Mouse (Mus musculus) megakaryocyte-erythroid progenitor cell, adult 5-6 weeks (primary cell): ENCODE measurements around the gene Rdh1. TPM values are rescaled to one million over a fixed set of nuclear protein-coding genes. Genes with fewer than 3 reads are reported as not detected.
"Not testable (repeated sequence)": the region's sequence is repeated elsewhere in the genome, so short reads cannot be mapped to it uniquely, and the experiment has no call there.

Source experiments
- ATAC-seq: replicated peaks from 2 replicates; pipeline ENCODE4 v1.8.0; 2016; ENCODE audit warnings: mild to moderate bottlenecking, inconsistent platforms; ENCODE audit not compliant: severe bottlenecking, poor library complexity, low FRiP score, low TSS enrichment
- total RNA-seq, 2 experiments: library from RNA; stranded (forward) in 1 of 2; stranded (reverse) in 1 of 2; fragments of 200-1000, 215-1000 nt in 1 of 2; fragments of >200 nt in 1 of 2; fragmentation: Nextera tagmentation in 1 of 2; gene quantifications; 2 replicates each; pipeline ENCODE4 v1.2.3; 2014 to 2017

Gene Rdh1
- total RNA-seq, 2 experiments from 2014 or later: 0.05 to 0.24 TPM

DNA sequence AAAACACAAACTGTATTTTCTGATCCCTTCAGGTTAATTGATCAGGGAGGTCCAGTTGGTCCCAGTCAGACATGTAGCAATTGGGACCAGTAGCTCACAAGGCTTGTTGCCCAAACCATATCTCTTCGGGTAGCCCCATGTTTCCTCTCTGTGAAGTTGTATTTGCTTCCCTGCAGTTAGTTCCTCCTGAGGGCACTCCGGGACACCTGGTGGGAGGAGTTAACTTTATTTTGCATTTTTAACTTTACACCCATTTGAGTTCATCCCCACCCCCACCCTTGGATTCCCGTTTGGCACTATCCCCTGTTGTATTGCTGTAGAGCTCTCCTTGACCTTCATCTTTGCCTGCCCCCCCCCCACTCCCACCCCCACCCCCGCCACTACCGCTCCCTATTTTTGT is 13.6 kb upstream of the Rdh1 start:
- no peak for ATAC-seq

DNA sequence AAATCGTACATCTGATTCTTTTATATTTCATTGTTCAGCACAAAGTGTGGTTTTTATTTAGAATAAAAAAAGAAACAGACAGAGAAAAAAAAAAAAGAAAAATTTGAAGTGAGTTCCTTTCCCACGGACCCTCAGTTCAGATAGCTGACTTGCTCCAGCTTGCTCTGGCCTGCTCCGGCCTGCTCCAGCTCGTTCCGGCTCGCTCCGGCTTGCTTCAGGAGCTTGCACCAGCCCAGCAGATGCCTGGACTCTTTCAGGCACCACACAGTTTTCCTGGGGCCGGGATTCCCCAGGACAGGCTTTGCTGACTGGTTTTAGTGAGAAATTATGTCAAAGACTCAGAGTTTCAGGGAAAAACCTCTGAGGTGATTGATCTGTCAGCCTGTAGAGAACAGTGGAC is 12.3 kb upstream of the Rdh1 start:
- no peak for ATAC-seq

DNA sequence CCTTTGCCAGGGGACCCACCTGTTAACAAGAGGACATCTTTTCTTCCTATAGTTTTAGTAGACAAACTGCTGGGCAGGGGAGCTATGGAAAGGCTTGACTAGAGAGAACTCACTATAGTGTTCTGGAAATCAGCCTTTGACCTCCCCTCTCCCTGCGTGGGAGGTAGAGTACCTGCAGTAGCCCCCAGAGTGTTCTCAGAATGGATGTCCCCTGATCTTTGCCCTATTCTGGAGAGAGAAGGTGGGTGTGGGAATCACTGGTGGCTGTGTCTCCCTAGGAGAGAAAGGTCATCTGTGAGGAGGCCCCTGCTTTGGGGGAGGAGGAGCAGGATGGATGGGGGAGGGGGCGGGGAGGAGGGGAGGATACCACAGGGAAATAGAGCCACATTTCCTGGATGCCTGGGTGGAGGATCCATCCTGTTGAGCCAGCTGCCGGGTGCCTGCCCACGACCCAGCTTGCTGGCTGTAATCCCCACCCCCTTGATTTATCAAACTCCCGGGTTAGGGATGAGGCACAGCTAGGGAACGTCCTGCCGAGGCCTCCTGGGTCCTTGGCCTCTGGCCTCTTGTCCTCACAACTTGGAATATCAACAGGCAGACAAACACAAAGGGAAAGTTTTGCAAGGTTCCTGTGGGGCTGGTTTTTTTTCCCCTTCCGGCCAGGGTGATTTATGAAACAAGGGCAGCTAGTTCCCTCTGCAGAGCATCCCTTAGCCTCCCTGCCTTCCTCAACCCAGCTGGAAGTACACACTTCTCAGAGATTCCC is 10.5 kb upstream of the Rdh1 start:
- no peak for ATAC-seq

DNA sequence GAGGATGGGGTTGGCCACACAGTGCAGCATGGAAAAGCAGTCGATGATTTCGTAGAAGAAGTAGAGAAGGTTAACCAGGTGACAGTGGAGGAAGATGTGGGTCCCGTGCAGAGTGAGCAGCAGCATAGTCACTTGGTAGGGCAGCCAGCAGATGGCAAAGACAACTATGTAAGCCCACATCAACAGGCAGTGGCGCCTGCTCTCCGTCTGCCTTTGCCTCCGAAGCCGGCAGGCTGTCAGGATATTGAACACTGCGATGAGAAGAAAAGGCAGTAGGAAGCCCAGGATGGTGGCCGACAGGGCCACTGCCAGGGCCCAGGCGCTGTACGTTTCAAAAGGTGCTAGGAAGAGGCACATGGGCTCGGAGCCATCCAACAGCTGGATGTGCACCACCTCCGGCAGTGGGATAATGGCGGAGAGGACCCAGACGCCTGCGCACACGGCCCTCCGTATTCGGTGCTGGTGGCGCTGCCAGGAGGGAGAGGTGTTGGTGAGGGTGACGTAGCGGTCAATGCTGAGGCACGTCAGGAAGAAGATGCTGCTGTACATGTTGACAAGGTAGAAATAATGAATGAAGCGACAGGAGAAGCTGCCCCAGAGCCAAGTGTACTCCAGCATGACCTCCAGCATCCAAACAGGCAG is 9.3 kb upstream of the Rdh1 start:
- no peak for ATAC-seq

DNA sequence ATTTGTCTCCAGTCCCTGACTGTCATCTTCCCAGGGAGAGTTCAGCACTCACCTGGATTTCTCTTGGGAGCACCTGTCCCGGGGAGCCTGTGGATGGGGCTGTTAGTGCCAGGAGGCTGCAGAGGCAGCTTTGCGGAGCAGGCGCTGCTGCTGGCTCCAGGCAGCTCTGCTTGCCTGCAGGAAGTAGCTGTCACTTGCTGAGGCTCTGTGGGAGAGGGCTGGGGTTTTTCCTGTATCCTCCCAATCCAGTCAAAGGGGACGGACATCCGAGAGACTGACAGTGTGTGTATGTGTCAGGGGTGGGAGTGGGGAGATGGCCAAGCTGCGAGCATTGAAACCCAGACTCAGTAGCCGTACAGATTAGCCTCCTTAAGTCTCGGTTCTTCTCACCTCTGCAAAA is 8.0 kb upstream of the Rdh1 start, which contains the start of gene Gpr182:
Gene Gpr182, minus strand, starts transcription at position 185 of the 400 bp plus-strand sequence.
- no peak for ATAC-seq

DNA sequence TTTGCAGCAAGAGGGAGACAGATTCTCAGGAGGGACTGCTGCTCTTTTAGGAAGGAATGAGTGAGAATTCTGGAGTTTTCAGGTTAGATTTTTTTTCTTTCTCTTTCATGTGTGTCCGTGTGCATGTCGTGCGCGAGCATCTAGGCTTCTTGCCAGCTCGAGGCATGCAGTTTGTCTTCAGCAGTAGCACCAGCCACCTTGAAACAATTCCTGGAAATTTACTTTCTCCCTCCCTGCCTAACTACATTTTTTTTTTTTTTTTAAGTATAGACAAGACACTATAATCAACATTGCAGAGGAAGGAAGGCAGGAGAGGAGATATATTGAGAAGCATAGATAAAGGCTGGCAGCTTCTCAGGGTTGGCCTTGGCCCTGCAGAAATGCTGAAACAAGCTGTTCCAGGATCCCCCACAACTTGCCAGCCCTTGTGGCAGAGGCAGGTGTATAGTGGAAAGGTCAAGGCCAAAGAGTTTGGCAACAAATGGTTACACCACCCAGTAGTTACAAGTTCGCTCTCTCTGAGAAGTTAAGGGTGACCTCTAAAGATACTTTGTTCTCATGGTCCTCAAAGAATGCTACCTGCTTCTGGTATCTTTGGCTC is 4.9 kb upstream of the Rdh1 start:
- ATAC-seq: no peak

DNA sequence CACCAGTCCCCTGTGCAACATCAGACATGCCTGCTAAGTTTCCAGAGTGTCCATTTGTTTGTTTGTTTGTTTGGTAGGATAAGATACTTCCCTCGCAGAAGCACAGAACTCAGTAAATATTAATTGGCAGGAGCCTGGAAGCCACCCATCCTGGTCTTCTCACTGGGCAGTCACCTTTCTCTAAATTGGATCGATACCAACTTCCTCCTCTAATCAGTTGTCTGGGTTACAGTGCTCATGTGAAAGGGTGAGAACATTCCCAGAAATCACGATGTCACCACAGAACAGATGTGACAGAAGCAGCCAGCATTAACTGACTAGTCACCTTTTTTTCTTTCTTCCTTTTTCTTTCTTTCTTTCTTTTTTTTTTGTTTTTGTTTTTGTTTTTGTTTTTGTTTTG is 4.3 kb upstream of the Rdh1 start:
- ATAC-seq: no peak

DNA sequence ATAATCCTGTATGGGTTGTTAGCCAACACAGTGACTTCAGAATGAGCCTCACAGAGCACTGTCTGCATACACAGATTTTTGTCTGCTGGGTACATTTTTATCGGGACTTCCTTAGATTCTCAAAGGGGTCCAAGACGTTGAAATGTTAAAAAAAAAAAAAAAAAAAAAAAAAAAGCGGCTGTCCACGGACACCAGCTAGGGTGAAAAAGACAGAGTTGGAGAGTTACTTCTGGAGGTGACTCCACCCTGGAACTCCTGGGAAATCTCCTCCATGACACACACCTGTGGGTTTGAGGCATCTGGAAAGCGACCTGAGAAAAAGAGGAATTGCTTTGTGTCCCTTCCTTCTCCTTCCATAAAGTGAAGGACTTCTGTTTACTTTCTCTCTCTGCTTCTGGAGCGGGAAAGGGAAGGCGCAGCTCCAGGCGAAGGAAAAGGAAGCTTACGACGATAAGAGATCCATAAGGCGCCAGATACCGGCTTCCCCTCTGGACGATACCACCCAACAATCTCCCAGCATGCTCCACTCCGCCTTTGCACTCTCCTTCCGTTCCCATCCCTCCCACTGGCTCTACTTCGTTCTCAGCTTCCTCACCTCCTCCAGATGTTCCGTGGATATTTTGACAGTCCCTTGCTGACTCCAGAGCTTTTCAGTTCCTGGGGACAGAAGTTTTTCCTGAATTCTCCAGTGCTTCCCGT is 3.6 kb upstream of the Rdh1 start:
- ATAC-seq: no peak

DNA sequence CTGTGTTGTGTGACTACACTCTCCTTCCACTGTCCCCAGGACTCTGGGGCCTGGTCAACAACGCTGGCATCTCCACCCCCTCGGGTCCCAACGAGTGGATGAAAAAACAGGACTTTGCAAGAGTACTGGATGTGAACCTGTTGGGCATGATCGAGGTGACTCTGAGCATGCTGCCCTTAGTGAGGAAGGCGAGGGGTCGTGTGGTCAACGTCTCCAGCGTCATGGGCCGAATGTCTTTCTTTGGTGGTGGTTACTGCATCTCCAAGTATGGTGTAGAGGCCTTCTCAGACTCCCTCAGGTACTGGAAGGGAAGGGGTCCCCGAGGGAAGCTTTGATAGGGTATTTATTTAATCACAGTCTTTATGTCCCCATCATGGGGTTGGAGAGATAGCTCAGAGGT is 3.4 kb downstream of the Rdh1 start:
- not testable (repeated sequence) for ATAC-seq

DNA sequence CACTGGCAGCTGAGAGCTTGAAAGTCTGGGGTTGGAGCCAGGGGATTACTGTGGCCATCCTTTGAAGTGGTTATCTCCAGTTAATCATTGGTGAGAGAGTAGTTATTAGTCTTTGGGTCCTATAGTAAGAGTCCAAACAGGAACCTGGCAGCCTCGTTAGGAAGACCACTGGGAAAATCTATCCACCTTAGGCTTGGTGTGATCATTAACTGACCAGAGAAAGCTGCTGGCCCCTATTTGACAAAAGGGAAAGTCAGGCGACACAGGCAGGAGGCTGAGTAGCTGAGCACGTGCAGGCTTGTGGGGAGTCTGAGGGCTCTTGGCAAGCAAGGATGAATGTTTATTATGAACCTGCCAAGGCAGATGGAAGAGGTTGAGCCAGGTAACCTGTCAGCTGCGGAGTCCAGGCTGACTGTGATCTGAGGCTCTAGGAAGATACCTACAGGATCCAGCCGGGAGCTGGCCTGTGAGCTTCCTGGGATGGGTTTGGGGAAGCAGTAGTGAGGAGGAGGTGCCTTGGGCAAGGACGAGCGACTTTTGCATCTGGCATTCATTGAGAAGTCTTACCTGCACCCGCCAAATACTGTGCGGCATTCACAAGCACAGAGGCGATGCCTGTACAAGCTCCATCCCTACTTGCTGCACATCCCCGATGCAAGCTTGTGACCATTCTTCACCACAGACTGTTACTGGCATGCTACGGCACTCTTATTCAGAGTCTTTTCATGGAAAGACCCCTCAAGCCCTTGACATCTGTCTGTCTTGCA is 4.6 kb downstream of the Rdh1 start:
- ATAC-seq: no peak

DNA sequence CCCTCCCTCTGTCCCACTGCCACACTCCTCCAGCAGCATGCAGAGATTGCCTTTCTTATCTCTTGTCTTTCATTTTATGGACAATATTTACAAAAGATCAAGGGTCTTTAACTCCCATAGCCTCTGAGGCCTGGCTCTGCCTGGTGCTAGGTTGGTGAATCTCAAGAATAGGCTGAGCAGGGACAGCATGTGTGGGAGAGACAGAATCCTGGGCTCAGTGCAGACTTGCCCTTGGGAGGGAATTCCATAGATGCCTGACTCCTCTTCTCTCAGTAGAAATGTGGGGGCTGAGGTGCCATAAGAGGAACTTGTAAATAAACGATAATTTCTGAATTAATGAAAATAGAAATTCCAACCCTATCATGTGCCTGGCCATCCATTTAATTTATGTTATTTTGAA is 7.0 kb downstream of the Rdh1 start:
- no peak for ATAC-seq

DNA sequence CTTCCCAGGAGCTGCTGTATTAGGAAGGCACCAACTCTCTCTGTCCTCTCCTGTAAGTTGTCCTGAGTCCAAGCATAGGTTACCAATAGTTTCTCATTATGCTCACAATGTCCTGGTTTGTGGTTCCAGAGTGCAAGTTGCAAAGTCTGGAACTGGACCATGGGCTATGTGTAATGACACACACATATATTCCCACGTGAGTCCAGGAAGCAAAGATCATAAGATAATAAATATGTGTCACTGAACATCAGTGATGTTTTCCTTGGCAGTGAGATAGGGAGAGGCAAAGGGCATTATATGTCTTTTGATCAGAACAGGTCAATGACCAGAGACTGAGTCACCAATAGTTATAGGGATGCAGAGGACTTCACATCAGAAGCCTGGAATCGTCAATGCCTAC is 16.5 kb downstream of the Rdh1 start, which contains the start of gene Rdh9:
Gene Rdh9, plus strand, starts transcription at position 376 of the 400 bp plus-strand sequence.
- ATAC-seq: no peak

DNA sequence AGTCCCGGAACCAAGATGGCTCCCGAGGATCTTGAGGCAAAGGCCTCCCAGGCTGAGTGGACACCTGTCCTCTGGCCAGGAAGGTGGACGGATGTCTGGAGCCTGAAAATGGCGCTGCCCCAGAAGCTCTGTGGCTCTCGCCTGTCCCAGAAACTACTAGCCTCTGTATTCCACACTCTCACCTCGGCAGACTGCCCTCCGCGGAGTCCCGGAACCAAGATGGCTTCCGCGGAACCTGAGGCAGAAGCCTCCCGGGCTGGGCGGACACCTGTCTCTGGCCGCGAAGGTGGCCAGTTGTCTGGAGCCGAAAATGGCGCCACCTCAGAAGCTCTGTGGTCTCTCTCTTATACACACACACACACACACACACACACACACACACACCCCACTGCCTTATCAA is 22.8 kb downstream of the Rdh1 start:
- ATAC-seq: not testable (repeated sequence)

DNA sequence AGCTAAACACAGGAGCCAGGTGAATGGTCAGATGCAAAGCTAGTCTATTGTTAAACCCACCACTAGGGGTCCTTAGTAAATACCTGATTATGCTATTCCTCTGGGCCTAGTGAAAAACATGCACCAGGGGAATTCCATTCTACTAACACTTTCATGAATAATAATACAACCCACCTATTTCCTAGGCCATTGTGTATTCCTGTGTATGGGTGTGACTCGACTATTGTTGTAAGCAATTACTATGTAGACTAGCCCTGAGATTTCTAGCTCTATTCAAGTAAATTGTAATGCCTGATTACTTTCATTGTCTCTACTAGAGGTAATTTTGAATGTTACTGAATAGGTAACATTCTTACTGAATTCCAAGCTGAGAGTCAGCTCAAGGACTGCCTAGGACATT is 25.9 kb downstream of the Rdh1 start:
- not testable (repeated sequence) for ATAC-seq

DNA sequence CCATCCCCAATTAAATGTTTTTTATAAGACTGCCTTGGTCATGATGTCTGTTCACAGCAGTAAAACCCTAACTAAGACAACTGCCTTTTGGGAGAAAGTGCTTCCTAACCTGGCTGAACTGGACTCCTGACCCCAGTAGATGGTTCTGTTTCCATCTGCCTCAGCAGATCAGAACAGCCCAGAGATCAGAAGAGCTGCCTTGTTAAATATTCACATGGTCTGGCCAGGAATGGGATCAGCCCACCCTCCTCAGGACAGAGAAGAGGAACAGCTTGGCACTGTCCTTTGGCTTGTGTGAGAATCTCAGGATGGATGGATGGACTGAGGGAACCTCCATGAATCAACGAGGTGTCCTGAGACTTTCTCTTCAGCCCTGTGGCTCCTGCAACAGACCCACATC is 39.8 kb downstream of the Rdh1 start:
- ATAC-seq: no peak

DNA sequence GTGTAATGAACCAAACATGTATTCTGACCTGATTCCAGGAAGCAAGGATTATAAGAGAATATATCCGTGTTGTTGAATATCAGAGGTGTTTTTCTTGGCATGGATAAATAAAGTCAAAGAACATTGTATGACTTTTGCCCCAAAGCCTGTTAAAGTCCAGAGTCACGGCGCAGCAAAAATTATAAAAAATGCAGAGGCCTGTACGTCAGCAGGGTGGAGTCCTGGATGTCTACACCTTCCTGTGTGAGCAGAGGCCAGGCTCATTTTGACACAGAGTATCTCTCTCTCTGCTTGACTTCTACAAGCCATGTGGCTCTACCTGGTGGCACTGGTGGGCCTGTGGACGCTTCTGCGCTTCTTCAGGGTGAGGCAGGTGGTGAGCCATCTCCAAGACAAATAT is 41.4 kb downstream of the Rdh1 start, which contains the start of gene Rdh16:
Gene Rdh16, plus strand, starts transcription at position 262 of the 400 bp plus-strand sequence.
- ATAC-seq: no peak

DNA sequence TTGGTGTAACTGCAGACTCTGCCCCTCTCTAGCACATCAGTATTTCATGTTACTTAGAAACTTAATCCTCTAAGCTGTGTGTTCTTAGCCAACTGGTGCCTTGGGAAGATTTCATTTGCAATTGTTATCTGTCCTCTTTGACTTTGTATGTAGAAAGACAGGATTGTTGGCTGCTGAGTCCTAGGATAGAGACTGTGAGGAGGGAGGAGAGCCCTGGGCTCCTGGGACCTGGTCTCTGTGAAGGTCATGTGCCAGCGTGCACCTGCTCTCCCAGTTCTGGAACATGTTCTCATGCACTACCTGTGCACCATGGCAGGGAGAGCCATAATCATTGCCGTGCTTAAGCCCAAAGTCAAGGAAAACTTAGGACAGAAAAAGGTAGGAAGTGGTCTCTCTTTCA is 42.1 kb downstream of the Rdh1 start:
- no peak for ATAC-seq

DNA sequence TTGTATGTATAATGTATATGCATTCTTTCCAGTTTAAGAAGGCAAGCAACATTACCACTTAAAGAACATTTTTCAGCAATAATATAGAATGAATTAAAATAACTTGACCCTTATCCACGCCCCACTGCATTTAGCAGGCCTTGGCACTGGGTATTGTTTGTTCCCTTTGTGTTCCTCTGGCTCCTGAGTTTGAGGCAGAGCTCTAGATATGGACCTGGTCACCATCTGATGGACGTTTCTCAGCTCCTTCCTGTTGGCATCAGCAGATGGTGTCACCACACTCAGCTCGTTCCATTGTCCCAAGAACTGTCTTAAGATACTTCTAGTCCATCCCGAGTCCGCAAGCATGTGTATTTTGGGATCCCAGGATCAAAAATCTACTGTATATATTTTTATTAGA is 42.7 kb downstream of the Rdh1 start:
- no peak for ATAC-seq

DNA sequence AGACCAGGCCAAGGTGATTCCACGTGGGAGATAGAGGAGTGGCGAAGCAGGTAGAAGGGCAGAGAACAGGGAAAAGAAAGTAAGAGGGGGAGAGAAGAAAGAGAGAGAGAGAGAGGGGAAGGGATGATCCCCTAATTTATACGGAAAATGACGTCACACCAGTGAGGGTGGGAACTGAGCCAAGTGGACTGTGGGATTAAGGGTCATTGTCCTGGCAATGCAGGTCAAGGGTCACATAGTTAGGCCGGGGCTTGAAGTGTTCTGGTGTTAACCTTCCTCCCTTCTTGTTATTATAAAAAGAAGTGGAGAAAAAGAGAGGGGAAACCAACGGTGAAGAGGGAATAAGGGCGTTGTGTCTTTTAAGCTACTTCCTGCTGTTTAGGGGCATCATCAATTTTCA is 44.9 kb downstream of the Rdh1 start:
- ATAC-seq: no peak
